Mouse (Mus musculus): ENCODE measurements around the gene Mettl23. TPM values are rescaled to one million over a fixed set of nuclear protein-coding genes. Genes with fewer than 3 reads are reported as not detected.

Gene Mettl23
- polyA plus RNA-seq, 1 experiment from 2014 or later, result 73.9 TPM

- Histone ChIP-seq H3K4me1 (replicated peaks; ENCODE audit: control insufficient read depth, insufficient read depth, low read length) (no peaks in the 10 kb centered on the region), H3K9me3 (ENCODE audit: control insufficient read depth, low read length) (no peaks in the 10 kb centered on the region), H3K27ac (no peak overlapping the region), H3K36me3 (replicated peaks; ENCODE audit: control insufficient read depth, insufficient read depth) (peaks cover 98% of the 10 kb centered on the region), H3K9ac (no peak overlapping the region), H3K4me3 (replicated peaks; ENCODE audit: low read length) (no peak overlapping the region), H3K4me2 (replicated peaks) (no peak overlapping the region), H3K27me3 (ENCODE audit: control insufficient read depth, insufficient read depth, low read length) (no peaks in the 10 kb centered on the region)
- no peak for DNase-seq (ENCODE audit: low spot score)
- ATAC-seq (ENCODE audit: low FRiP score), result no peak
- 79% methylated on average over 12 of the region's 12 CpGs for WGBS
These were observed 23.0 kb downstream of the Mettl23 start for GRCm38 (mm10) chr11:116865945-116866585.

- DNase-seq (ENCODE audit: low spot score) (no peak), ATAC-seq (ENCODE audit: low FRiP score) (no peak)
- Histone ChIP-seq H3K36me3 (replicated peaks; ENCODE audit: control insufficient read depth, insufficient read depth) (peaks cover 96% of the 10 kb centered on the region), H3K9me3 (ENCODE audit: control insufficient read depth, low read length) (no peaks in the 10 kb centered on the region), H3K4me2 (replicated peaks) (no peak overlapping the region), H3K9ac (no peak overlapping the region), H3K4me3 (replicated peaks; ENCODE audit: low read length) (no peak overlapping the region), H3K27me3 (ENCODE audit: control insufficient read depth, insufficient read depth, low read length) (no peaks in the 10 kb centered on the region), H3K4me1 (replicated peaks; ENCODE audit: control insufficient read depth, insufficient read depth, low read length) (no peaks in the 10 kb centered on the region), H3K27ac (no peak overlapping the region)
- 80% methylated on average over 3 of the region's 3 CpGs for WGBS
These were observed 25.1 kb downstream of the Mettl23 start for GRCm38 (mm10) chr11:116868129-116868528.

- Histone ChIP-seq H3K36me3 (replicated peaks; ENCODE audit: control insufficient read depth, insufficient read depth) (peaks cover 96% of the 10 kb centered on the region), H3K27ac (no peak overlapping the region), H3K4me3 (replicated peaks; ENCODE audit: low read length) (no peak overlapping the region), H3K27me3 (ENCODE audit: control insufficient read depth, insufficient read depth, low read length) (no peaks in the 10 kb centered on the region), H3K4me2 (replicated peaks) (no peak overlapping the region), H3K4me1 (replicated peaks; ENCODE audit: control insufficient read depth, insufficient read depth, low read length) (no peaks in the 10 kb centered on the region), H3K9me3 (ENCODE audit: control insufficient read depth, low read length) (no peaks in the 10 kb centered on the region), H3K9ac (no peak overlapping the region)
- DNase-seq (ENCODE audit: low spot score), result no peak
- no peak for ATAC-seq (ENCODE audit: low FRiP score)
- WGBS, result 93% methylated on average over 8 of the region's 8 CpGs
These were observed 26.1 kb downstream of the Mettl23 start for GRCm38 (mm10) chr11:116869223-116869622.

GRCm38 (mm10) chr11:116869641-116870040 lies 26.6 kb downstream of the Mettl23 start:
- Histone ChIP-seq H3K4me3 (replicated peaks; ENCODE audit: low read length) (no peak overlapping the region), H3K9me3 (ENCODE audit: control insufficient read depth, low read length) (no peaks in the 10 kb centered on the region), H3K4me2 (replicated peaks) (no peak overlapping the region), H3K4me1 (replicated peaks; ENCODE audit: control insufficient read depth, insufficient read depth, low read length) (no peaks in the 10 kb centered on the region), H3K27me3 (ENCODE audit: control insufficient read depth, insufficient read depth, low read length) (no peaks in the 10 kb centered on the region), H3K36me3 (replicated peaks; ENCODE audit: control insufficient read depth, insufficient read depth) (peaks cover 96% of the 10 kb centered on the region), H3K9ac (no peak overlapping the region), H3K27ac (no peak overlapping the region)
- 85% methylated on average over 4 of the region's 4 CpGs for WGBS
- no peak for DNase-seq (ENCODE audit: low spot score)
- no peak for ATAC-seq (ENCODE audit: low FRiP score)

GRCm38 (mm10) chr11:116871538-116871937 lies 28.5 kb downstream of the Mettl23 start:
- Histone ChIP-seq H3K4me1 (replicated peaks; ENCODE audit: control insufficient read depth, insufficient read depth, low read length) (no peaks in the 10 kb centered on the region), H3K9me3 (ENCODE audit: control insufficient read depth, low read length) (no peaks in the 10 kb centered on the region), H3K9ac (no peak overlapping the region), H3K27me3 (ENCODE audit: control insufficient read depth, insufficient read depth, low read length) (no peaks in the 10 kb centered on the region), H3K27ac (no peak overlapping the region), H3K4me2 (replicated peaks) (no peak overlapping the region), H3K4me3 (replicated peaks; ENCODE audit: low read length) (no peak overlapping the region), H3K36me3 (replicated peaks; ENCODE audit: control insufficient read depth, insufficient read depth) (peaks cover 89% of the 10 kb centered on the region)
- ATAC-seq (ENCODE audit: low FRiP score) (no peak), DNase-seq (ENCODE audit: low spot score) (no peak)
- 89% methylated on average over 9 of the region's 9 CpGs for WGBS

GRCm38 (mm10) chr11:116873987-116874386 lies 30.9 kb downstream of the Mettl23 start:
- no peak overlapping the region for H3K27ac ChIP-seq

GRCm38 (mm10) chr11:116878454-116878853 lies 35.4 kb downstream of the Mettl23 start:
- Histone ChIP-seq H3K27me3 (ENCODE audit: control insufficient read depth, insufficient read depth, low read length) (no peaks in the 10 kb centered on the region), H3K9ac (no peak overlapping the region), H3K27ac (no peak overlapping the region), H3K9me3 (ENCODE audit: control insufficient read depth, low read length) (no peaks in the 10 kb centered on the region), H3K4me2 (replicated peaks) (no peak overlapping the region), H3K36me3 (replicated peaks; ENCODE audit: control insufficient read depth, insufficient read depth) (peaks cover 24% of the 10 kb centered on the region), H3K4me3 (replicated peaks; ENCODE audit: low read length) (no peak overlapping the region), H3K4me1 (replicated peaks; ENCODE audit: control insufficient read depth, insufficient read depth, low read length) (no peaks in the 10 kb centered on the region)
- ATAC-seq (ENCODE audit: low FRiP score) (no peak), DNase-seq (ENCODE audit: low spot score) (no peak)
- WGBS, result 89% methylated on average over 8 of the region's 8 CpGs

More at GRCm38 (mm10) chr11:116873987-116874386, 30.9 kb downstream of the Mettl23 start:
- Histone ChIP-seq H3K9ac (no peak overlapping the region), H3K36me3 (replicated peaks; ENCODE audit: control insufficient read depth, insufficient read depth) (peaks cover 66% of the 10 kb centered on the region), H3K4me1 (replicated peaks; ENCODE audit: control insufficient read depth, insufficient read depth, low read length) (no peaks in the 10 kb centered on the region), H3K9me3 (ENCODE audit: control insufficient read depth, low read length) (no peaks in the 10 kb centered on the region), H3K27me3 (ENCODE audit: control insufficient read depth, insufficient read depth, low read length) (no peaks in the 10 kb centered on the region), H3K4me3 (replicated peaks; ENCODE audit: low read length) (no peak overlapping the region), H3K4me2 (replicated peaks) (no peak overlapping the region)
- no peak for DNase-seq (ENCODE audit: low spot score)
- WGBS, result 86% methylated on average over 20 of the region's 20 CpGs
- no peak for ATAC-seq (ENCODE audit: low FRiP score)

GRCm38 (mm10) chr11:116880839-116881238 lies 37.8 kb downstream of the Mettl23 start:
- Histone ChIP-seq H3K27me3 (ENCODE audit: control insufficient read depth, insufficient read depth, low read length) (no peaks in the 10 kb centered on the region), H3K36me3 (replicated peaks; ENCODE audit: control insufficient read depth, insufficient read depth) (0 out of 2 replicates have a peak, but pooled peaks cover 2% of the 10 kb centered on the region), H3K9me3 (ENCODE audit: control insufficient read depth, low read length) (no peaks in the 10 kb centered on the region), H3K4me1 (replicated peaks; ENCODE audit: control insufficient read depth, insufficient read depth, low read length) (peaks cover 5% of the 10 kb centered on the region), H3K27ac (no peak overlapping the region), H3K9ac (no peak overlapping the region), H3K4me3 (replicated peaks; ENCODE audit: low read length) (no peak overlapping the region), H3K4me2 (replicated peaks) (no peak overlapping the region)
- no peak for ATAC-seq (ENCODE audit: low FRiP score)
- 63% methylated on average over 7 of the region's 7 CpGs for WGBS
- DNase-seq (ENCODE audit: low spot score), result no peak

- WGBS, result 76% methylated on average over 5 of the region's 5 CpGs
- H3K4me2 ChIP-seq (replicated peaks), result no peak overlapping the region
- DNase-seq (ENCODE audit: low spot score) (no peak), ATAC-seq (ENCODE audit: low FRiP score) (no peak)
- no peak overlapping the region for H3K9ac ChIP-seq
- H3K36me3 ChIP-seq (replicated peaks; ENCODE audit: control insufficient read depth, insufficient read depth), result no peaks in the 10 kb centered on the region
- H3K9me3 ChIP-seq (ENCODE audit: control insufficient read depth, low read length), result no peaks in the 10 kb centered on the region
- no peak overlapping the region for H3K4me3 ChIP-seq (replicated peaks; ENCODE audit: low read length)
- H3K27ac ChIP-seq, result no peak overlapping the region
- no peaks in the 10 kb centered on the region for H3K27me3 ChIP-seq (ENCODE audit: control insufficient read depth, insufficient read depth, low read length)
- H3K4me1 ChIP-seq (replicated peaks; ENCODE audit: control insufficient read depth, insufficient read depth, low read length), result peaks cover 6% of the 10 kb centered on the region
These were observed 38.4 kb downstream of the Mettl23 start for GRCm38 (mm10) chr11:116881440-116881839.

- WGBS, result 80% methylated on average over 10 of the region's 10 CpGs
- Histone ChIP-seq H3K27me3 (ENCODE audit: control insufficient read depth, insufficient read depth, low read length) (no peaks in the 10 kb centered on the region), H3K9me3 (ENCODE audit: control insufficient read depth, low read length) (no peaks in the 10 kb centered on the region), H3K4me3 (replicated peaks; ENCODE audit: low read length) (no peak overlapping the region), H3K4me2 (replicated peaks) (no peak overlapping the region), H3K36me3 (replicated peaks; ENCODE audit: control insufficient read depth, insufficient read depth) (no peaks in the 10 kb centered on the region), H3K27ac (no peak overlapping the region), H3K9ac (no peak overlapping the region), H3K4me1 (replicated peaks; ENCODE audit: control insufficient read depth, insufficient read depth, low read length) (peaks cover 6% of the 10 kb centered on the region)
- ATAC-seq (ENCODE audit: low FRiP score) (no peak), DNase-seq (ENCODE audit: low spot score) (no peak)
These were observed 39.4 kb downstream of the Mettl23 start for GRCm38 (mm10) chr11:116882446-116882845.
